Mouse (Mus musculus) neural tube, embryonic 14.5 days (tissue): ENCODE measurements around the gene Epha4. TPM values are rescaled to one million over a fixed set of nuclear protein-coding genes. Genes with fewer than 3 reads are reported as not detected.

Experiments
- ATAC-seq: fragments of 200-750 bp; cut with Nextera tagmentation; 2 replicates; pipeline ENCODE4 v1.8.0; 2017; ENCODE audit warnings: low read depth, mild to moderate bottlenecking, moderate TSS enrichment, moderate library complexity
- H3K27ac ChIP-seq: fragments of 300-500 bp; sonication (generic); 2 replicates; pipeline ENCODE4 v1.5.1; 2014; ENCODE audit warnings: low read depth, mild to moderate bottlenecking, control low read depth, low read length, moderate library complexity, mixed read lengths
- H3K27me3 ChIP-seq: fragments of 300-500 bp; sonication (generic); 2 replicates; pipeline ENCODE4 v1.6.1; 2014; ENCODE audit warnings: low read length; ENCODE audit not compliant: control insufficient read depth, insufficient read depth
- H3K36me3 ChIP-seq: fragments of 300-500 bp; sonication (generic); 2 replicates; pipeline ENCODE4 v1.6.1; 2014; ENCODE audit warnings: low read length, mixed read lengths; ENCODE audit not compliant: control insufficient read depth, insufficient read depth
- H3K4me1 ChIP-seq: fragments of 300-500 bp; sonication (generic); 2 replicates; pipeline ENCODE4 v1.6.1; 2014; ENCODE audit warnings: low read length; ENCODE audit not compliant: control insufficient read depth, insufficient read depth
- H3K4me2 ChIP-seq: fragments of 300-500 bp; sonication (generic); 2 replicates; pipeline ENCODE4 v1.6.1; 2014; ENCODE audit warnings: mild to moderate bottlenecking, low read depth, low read length, control low read depth
- H3K4me3 ChIP-seq: fragments of 300-500 bp; sonication (generic); 2 replicates; pipeline ENCODE4 v1.5.1; 2014; ENCODE audit warnings: low read depth, low read length, control low read depth, mixed read lengths
- H3K9ac ChIP-seq: fragments of 300-500 bp; sonication (generic); replicated peaks from 2 replicates; pipeline ENCODE4 v1.6.1; 2014; ENCODE audit warnings: low read depth, mild to moderate bottlenecking, control low read depth, low read length, mixed read lengths
- H3K9me3 ChIP-seq: fragments of 300-500 bp; sonication (generic); 2 replicates; pipeline ENCODE4 v1.6.1; 2016; ENCODE audit warnings: low read length; ENCODE audit not compliant: control insufficient read depth
- WGBS: fragments of 180-500 bp; shearing (Covaris S2); extraction: QIAGEN DNeasy Blood & Tissue Kit; methylation state at CpG from one replicate; pipeline ENCODE4 v1.1.7; 2014; 5-methylcytosine and 5-hydroxymethylcytosine counted together
- polyA plus RNA-seq: library from polyadenylated mRNA; unstranded; fragments of >200 nt; fragmentation: Nextera tagmentation; extraction: Ambion mirVana; gene quantifications from 2 replicates; pipeline ENCODE4 v1.2.1, GENCODE M21; 2014

Gene Epha4
- polyA plus RNA-seq, 1 experiment from 2014 or later = 41.8 TPM

DNA sequence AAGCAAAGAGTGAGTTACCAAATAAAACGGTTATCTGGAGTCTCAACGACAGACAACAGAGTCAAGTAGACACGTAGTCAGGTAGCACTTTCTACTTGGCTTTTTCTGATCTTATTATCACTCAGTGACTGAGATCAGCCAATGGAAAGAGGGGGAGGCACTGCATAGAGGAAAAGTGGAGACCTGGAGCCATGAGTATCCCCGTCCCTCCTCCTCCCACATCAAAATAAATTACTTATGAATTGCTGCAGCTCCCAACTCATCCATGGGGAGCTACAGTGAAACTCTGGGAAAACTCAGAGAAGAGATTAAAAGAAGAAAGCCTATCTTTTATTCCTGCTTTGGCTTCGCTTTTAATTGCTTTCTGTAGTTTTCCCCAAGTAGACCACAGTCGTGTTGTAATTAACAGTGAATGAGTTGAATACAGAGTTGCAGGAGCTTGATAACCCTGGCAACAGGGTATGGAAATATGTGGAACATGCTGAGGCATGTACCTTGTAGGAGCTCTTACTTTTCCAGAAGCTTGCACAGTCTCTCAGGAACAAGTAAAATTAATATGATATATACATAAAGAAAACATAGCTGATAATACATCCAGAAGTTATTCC, 17.8 kb upstream of the Epha4 start:
- Histone ChIP-seq H3K4me3 (no peak overlapping the region), H3K9me3 (no peaks in the 10 kb centered on the region), H3K27me3 (no peaks in the 10 kb centered on the region), H3K9ac (no peak overlapping the region), H3K4me2 (no peak overlapping the region), H3K36me3 (no peaks in the 10 kb centered on the region), H3K27ac (no peak overlapping the region), H3K4me1 (no peaks in the 10 kb centered on the region)
- no peak for ATAC-seq
- WGBS = 27% methylated on average over 6 of the region's 6 CpGs

DNA sequence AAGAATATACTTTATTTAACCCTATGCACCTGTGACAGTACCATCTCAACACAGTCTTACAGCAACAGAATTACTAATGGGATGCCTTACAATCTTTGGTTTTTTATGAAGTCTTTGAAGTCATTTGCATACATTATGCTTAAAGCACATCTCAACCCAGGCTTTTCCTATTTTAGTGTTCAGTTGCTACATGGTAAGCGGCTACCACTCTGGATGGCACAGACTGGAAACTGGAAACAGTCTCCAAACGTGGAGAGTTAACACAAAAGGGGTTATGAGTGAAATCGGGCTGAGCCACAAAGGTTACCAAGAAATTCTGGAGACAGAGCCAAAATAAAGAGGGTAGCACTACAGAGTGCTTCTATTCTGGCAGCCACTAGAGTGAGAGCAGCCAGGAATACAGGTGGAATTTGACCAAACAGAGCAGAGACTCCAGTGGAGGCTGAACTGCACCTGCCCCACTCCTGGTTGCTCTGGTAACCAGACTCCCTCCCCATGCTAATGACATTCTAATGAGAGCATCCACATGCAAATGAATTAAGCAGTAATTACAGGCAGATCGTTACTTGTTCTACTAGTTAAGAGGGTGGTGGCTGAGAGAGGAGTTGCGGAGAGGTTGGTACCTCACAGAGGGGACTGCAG, 17.2 kb upstream of the Epha4 start:
- no peaks in the 10 kb centered on the region for H3K4me1 ChIP-seq
- H3K9me3 ChIP-seq = no peaks in the 10 kb centered on the region
- H3K9ac ChIP-seq = no peak overlapping the region
- H3K36me3 ChIP-seq = no peaks in the 10 kb centered on the region
- no peak overlapping the region for H3K4me2 ChIP-seq
- H3K27me3 ChIP-seq = no peaks in the 10 kb centered on the region
- H3K27ac ChIP-seq = no peak overlapping the region
- WGBS = 35% methylated on average over 5 of the region's 5 CpGs
- peak; percentile 88 for ATAC-seq
- H3K4me3 ChIP-seq = no peak overlapping the region

DNA sequence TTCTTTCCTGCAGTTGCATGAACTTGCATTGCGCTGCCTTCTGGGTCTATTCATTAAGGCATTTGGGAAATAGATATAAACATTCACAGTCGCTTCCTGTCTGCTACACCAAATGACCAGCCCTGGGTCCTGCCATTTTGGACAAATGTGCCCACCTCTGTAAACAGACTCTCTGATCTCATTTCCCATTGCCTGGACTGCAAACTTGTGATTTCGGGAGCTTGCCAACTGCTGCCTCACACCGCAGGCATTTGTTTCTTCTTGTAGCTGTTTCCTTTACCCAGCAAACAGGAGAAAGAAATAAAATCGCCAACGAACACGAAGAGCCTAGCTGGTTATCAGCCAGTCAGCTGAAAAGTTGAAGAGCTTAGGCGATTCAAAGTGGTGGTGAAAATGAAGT, 10.2 kb upstream of the Epha4 start:
- no peaks in the 10 kb centered on the region for H3K36me3 ChIP-seq
- no peaks in the 10 kb centered on the region for H3K9me3 ChIP-seq
- no peaks in the 10 kb centered on the region for H3K27me3 ChIP-seq
- no peak for ATAC-seq
- peaks cover 4% of the 10 kb centered on the region; the same call in 1 of the 2 replicates for H3K4me1 ChIP-seq
- no peak overlapping the region for H3K9ac ChIP-seq
- H3K4me2 ChIP-seq = no peak overlapping the region
- 84% methylated on average over 8 of the region's 8 CpGs for WGBS
- no peak overlapping the region for H3K4me3 ChIP-seq
- H3K27ac ChIP-seq = no peak overlapping the region

DNA sequence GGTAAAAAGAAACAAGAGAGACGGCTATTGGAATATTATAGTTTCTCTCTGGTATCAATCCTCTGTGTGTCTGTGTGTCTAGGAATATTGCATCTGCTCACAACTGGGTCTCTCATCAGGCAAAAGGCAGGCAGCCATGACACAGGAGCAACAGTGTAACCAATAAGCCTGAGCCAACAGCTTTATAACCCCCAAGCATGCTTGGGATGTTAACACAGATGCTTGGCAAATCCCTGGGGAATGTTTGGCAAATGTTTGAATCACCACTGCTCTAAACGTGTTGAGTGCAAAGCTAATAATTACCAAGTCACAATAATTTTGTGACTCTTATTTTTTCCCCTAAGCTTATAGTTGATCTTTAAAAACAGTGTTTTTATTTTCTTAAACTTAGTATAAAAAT, 8.5 kb upstream of the Epha4 start:
- no peak overlapping the region for H3K4me2 ChIP-seq
- ATAC-seq = no peak
- peaks cover 4% of the 10 kb centered on the region; the same call in 1 of the 2 replicates for H3K4me1 ChIP-seq
- no peaks in the 10 kb centered on the region for H3K36me3 ChIP-seq
- 50% methylated on average over 2 of the region's 2 CpGs for WGBS
- no peak overlapping the region for H3K4me3 ChIP-seq
- H3K27me3 ChIP-seq = no peaks in the 10 kb centered on the region
- no peak overlapping the region for H3K27ac ChIP-seq
- no peak overlapping the region for H3K9ac ChIP-seq
- H3K9me3 ChIP-seq = no peaks in the 10 kb centered on the region

DNA sequence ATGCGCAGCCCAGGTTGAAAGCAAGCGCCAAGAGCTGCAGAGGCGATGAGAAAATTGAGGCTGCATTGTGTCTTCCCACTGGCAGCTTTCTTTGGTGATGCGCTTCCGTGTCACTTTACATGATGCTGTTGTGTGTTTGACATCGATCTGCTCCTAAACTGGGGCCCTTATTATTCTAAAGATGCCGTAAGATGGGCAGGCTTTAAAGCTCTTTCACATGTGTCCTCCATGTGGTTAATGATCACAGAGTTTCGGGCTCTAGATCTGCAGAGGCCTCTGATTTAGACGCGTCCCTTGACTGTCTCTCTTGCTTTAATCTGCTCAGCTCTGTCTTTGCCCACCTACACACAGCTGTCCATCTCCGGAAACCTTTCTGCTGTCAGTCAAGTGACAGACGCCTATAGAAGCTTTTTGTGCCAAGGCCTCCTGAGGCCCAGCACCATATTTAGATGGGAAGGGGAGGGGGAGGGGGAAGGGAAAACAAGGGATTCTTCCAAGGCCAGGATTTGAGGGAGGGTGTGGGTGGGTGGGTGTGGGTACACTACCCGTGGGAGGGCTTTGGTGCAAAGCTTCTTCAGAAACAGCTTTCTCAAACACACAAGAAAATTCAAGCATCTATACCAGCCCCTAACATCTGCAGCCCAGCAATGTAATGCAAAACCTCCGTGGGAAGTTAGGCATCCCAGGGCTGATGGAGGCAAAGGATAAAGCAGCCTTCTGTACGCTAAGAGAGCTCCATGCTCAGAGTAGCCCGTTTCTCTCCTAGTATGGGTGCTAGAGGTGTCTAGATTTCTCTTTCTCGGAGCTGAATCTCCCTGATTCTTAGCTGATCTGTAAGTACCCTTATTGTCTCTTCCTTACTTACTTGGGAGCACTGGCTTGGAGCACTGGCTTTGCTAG, 7.0 kb upstream of the Epha4 start:
- 20% methylated on average over 16 of the region's 17 CpGs for WGBS
- H3K4me1 ChIP-seq = peaks cover 4% of the 10 kb centered on the region; the same call in 1 of the 2 replicates
- no peak for ATAC-seq

DNA sequence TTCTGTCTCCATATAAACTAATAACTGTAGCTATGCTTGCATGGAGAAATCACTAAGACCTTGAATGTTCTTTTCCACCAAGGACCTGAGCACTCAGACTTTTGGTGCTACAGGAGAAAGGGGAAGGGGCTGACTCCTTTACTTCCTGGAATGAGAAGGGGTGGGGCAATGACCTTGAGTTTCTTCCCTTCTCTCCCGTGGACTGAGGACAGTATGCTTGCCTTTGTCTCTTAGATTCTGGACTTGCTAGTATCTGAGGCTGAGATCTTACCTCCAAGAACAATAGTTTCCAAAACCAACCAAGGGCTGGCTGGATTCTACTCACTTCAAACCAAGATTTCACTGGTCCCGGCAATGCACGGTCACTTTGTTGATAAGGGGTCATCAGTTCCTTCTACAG, 3.8 kb upstream of the Epha4 start:
- WGBS = 85% methylated on average over 3 of the region's 3 CpGs
- H3K9me3 ChIP-seq = no peaks in the 10 kb centered on the region
- no peak overlapping the region for H3K4me3 ChIP-seq
- no peak overlapping the region for H3K27ac ChIP-seq
- H3K27me3 ChIP-seq = no peaks in the 10 kb centered on the region
- H3K4me2 ChIP-seq = no peak overlapping the region
- no peak overlapping the region for H3K9ac ChIP-seq
- H3K36me3 ChIP-seq = no peaks in the 10 kb centered on the region
- H3K4me1 ChIP-seq = peaks cover 4% of the 10 kb centered on the region; the same call in 1 of the 2 replicates
- ATAC-seq = no peak

More for the DNA sequence above, 7.0 kb upstream of the Epha4 start:
- Histone ChIP-seq H3K4me2 (0 out of 2 replicates have a peak overlapping the region, but pooled peaks have one; percentile 3), H3K27ac (no peak overlapping the region), H3K4me3 (no peak overlapping the region), H3K27me3 (no peaks in the 10 kb centered on the region), H3K36me3 (no peaks in the 10 kb centered on the region), H3K9me3 (no peaks in the 10 kb centered on the region), H3K9ac (no peak overlapping the region)

DNA sequence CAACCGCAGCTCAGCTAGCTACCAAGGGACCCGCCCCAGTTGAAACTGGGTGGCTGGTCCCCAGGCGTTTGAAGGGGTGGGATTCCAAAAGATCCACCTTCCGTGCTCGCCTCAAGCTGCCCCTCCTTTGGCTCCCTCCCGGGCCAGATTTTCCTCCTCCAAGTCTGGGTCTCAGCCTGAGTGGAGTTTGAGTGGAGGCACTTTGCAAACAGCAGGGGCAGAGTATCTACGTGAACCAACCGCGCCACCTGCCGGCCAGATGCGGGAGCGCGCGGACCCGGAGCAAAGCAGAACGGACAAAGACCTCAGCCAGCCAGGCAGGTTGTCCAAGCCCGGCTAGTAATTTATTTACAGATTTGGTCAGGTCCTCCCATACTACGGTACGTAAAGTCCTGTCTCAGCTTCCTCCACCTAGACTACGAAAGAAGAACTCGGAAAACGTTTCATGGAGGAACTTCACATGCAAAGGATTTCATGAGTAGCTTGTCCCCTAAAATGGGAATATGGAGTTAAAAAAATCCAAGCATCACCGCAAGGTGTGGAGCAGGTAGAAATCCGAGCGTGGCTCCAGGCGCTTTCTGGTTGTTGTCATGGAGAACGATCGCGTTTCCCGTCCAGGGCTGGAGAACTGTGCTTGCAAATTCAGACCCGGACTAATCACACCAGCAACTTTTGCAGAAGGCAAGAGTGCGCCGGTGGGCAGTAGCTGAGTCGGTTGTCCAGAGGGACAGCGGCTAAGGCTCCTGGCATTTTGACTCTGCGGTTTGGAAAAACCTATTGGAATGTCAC, 1.5 kb upstream of the Epha4 start:
- WGBS = 1% methylated on average over 36 of the region's 36 CpGs
- H3K9ac ChIP-seq = peak overlapping the region; percentile 74
- H3K4me1 ChIP-seq = peaks cover 1% of the 10 kb centered on the region; the same call in 1 of the 2 replicates
- peak; percentile 52 for ATAC-seq
- H3K9me3 ChIP-seq = no peaks in the 10 kb centered on the region
- H3K4me2 ChIP-seq = peak overlapping the region; percentile 74
- no peaks in the 10 kb centered on the region for H3K36me3 ChIP-seq
- H3K4me3 ChIP-seq = peak overlapping the region; percentile 62
- H3K27ac ChIP-seq = peak overlapping the region; percentile 22; the same call in 1 of the 2 replicates
- no peaks in the 10 kb centered on the region for H3K27me3 ChIP-seq

DNA sequence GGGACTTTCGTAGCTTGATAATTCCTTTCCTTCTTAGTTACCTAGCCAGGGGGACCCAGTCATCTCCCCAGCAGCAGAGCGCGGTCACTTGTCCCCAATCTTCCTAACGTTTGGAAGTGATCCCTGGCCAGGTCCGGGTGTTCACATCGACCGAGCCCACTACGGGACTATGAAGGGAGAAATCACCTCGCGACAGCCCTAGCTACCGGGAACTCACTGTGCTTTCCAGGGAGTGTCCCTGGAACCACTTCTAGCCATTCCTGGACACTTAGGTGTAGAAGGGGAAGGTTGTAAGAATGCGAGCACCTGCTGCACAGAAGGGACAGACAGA, 728 bp upstream of the Epha4 start:
- Histone ChIP-seq H3K9me3 (no peaks in the 10 kb centered on the region), H3K4me3 (peak overlapping the region; percentile 62), H3K4me1 (peaks cover 7% of the 10 kb centered on the region; the same call in 1 of the 2 replicates), H3K4me2 (peak overlapping the region; percentile 74), H3K36me3 (no peaks in the 10 kb centered on the region), H3K27me3 (no peaks in the 10 kb centered on the region), H3K27ac (peak overlapping the region; percentile 40; the same call in 1 of the 2 replicates), H3K9ac (peak overlapping the region; percentile 74; the same call in 1 of the 2 replicates)
- under 1% methylated on average over 12 of the region's 12 CpGs for WGBS
- no peak for ATAC-seq
